Mouse (Mus musculus) midbrain, embryonic 13.5 days (tissue): Measurements from ENCODE around the gene Spg7. TPM values are rescaled to one million over a fixed set of nuclear protein-coding genes. Genes with fewer than 3 reads are reported as not detected.
A peak's percentile ranks its signal among the peaks of the same experiment; 100 is the strongest.
"Not testable (repeated sequence)": the region's sequence is repeated elsewhere in the genome, so short reads cannot be mapped to it uniquely, and the experiment has no call there.

Source experiments
- ATAC-seq: fragments of 200-750 bp; cut with Nextera tagmentation; 2 replicates; pipeline ENCODE4 v1.8.0; 2017; ENCODE audit warnings: mild to moderate bottlenecking, moderate TSS enrichment, moderate library complexity
- H3K27ac ChIP-seq: fragments of 300-500 bp; sonication (generic); 2 replicates; pipeline ENCODE4 v1.5.1; 2015; ENCODE audit warnings: inconsistent platforms, mild to moderate bottlenecking, moderate library complexity
- H3K27me3 ChIP-seq: fragments of 300-500 bp; sonication (generic); 2 replicates; pipeline ENCODE4 v1.6.1; 2015; ENCODE audit warnings: mild to moderate bottlenecking, inconsistent platforms
- H3K36me3 ChIP-seq: fragments of 300-500 bp; sonication (generic); 2 replicates; pipeline ENCODE4 v1.6.1; 2015; ENCODE audit warnings: mild to moderate bottlenecking, inconsistent platforms
- H3K4me1 ChIP-seq: fragments of 300-500 bp; sonication (generic); replicated peaks from 2 replicates; pipeline ENCODE4 v1.6.1; 2015; ENCODE audit warnings: inconsistent platforms
- H3K4me2 ChIP-seq: fragments of 300-500 bp; sonication (generic); replicated peaks from 2 replicates; pipeline ENCODE4 v1.6.1; 2015; ENCODE audit warnings: moderate library complexity, mild to moderate bottlenecking, inconsistent platforms
- H3K4me3 ChIP-seq: fragments of 300-500 bp; sonication (generic); replicated peaks from 2 replicates; pipeline ENCODE4 v1.5.1; 2015; ENCODE audit warnings: mild to moderate bottlenecking, inconsistent platforms
- H3K9ac ChIP-seq: fragments of 300-500 bp; sonication (generic); replicated peaks from 2 replicates; pipeline ENCODE4 v1.6.1; 2015; ENCODE audit warnings: mild to moderate bottlenecking, inconsistent platforms
- H3K9me3 ChIP-seq: fragments of 300-500 bp; sonication (generic); 2 replicates; pipeline ENCODE4 v1.6.1; 2016; ENCODE audit warnings: mild to moderate bottlenecking, inconsistent platforms
- WGBS: fragments of 180-500 bp; shearing (Covaris S2); methylation state at CpG from one replicate; pipeline ENCODE4 v1.1.7; 2015; 5-methylcytosine and 5-hydroxymethylcytosine counted together
- polyA plus RNA-seq: library from polyadenylated mRNA; unstranded; fragments of >200 nt; fragmentation: Nextera tagmentation; extraction: Ambion mirVana; gene quantifications from 2 replicates; pipeline ENCODE4 v1.2.1, GENCODE M21; 2015

The Spg7 gene
- polyA plus RNA-seq, 1 experiment from 2014 or later, result 52.0 TPM

DNA sequence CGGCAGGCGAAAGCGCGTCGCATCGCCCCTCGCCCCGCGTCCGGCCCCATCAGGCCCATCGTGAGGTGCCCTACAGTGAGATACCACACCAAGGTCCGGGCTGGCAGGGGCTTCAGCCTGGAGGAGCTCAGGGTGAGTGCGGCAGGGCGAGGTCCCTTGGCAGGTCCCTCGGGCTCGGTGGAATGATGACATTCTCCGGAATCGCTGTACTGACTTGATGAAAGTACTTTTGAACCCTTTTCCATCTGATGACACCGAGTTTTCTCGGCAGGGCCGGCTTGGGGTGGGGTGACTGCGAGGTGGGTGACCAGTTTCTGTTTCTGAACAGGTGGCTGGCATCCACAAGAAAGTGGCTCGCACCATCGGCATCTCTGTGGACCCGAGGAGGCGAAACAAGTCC, 40.1 kb downstream of the Spg7 start:
- ATAC-seq, result not testable (repeated sequence)
- WGBS, result 1% methylated on average over 26 of the region's 26 CpGs
- H3K4me2 ChIP-seq, result peak overlapping the region; percentile 96

DNA sequence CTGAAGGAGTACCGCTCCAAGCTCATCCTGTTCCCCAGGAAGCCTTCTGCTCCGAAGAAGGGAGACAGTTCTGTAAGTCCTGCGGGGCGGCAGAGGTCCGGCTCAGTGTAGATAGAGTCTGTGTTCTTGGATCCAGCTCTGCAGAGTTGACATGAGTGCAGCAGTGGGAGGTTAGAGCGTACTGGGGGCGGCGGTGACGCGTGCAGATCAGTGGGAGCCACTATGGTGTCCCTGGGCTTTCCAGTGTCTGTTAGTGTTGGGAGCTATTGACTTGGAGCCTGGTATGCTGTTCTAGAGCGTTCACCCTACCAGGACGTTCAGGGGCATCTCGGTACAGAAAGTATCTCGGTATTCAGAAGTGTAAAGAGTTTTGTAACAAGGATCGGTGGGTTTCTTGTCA, 40.5 kb downstream of the Spg7 start:
- Histone ChIP-seq H3K36me3 (peaks cover 31% of the 10 kb centered on the region), H3K27ac (peak overlapping the region; percentile 92; the same call in 1 of the 2 replicates), H3K4me3 (peak overlapping the region; percentile 75), H3K4me1 (peaks cover 16% of the 10 kb centered on the region), H3K9me3 (no peaks in the 10 kb centered on the region), H3K9ac (peak overlapping the region; percentile 99), H3K27me3 (no peaks in the 10 kb centered on the region), H3K4me2 (peak overlapping the region; percentile 96)
- ATAC-seq, result no peak
- WGBS, result 20% methylated on average over 15 of the region's 15 CpGs

More for the DNA sequence above, 40.1 kb downstream of the Spg7 start:
- H3K9me3 ChIP-seq, H3K27me3 ChIP-seq: not testable (repeated sequence)
- peaks cover 16% of the 10 kb centered on the region for H3K4me1 ChIP-seq
- H3K27ac ChIP-seq, result peak overlapping the region; percentile 92
- peaks cover 35% of the 10 kb centered on the region for H3K36me3 ChIP-seq
- H3K4me3 ChIP-seq, result peak overlapping the region; percentile 75
- H3K9ac ChIP-seq, result peak overlapping the region; percentile 99

GRCm38 (mm10) chr8:123104046-123104767, 41.5 kb downstream of the Spg7 start:
- Histone ChIP-seq H3K36me3 (peaks cover 27% of the 10 kb centered on the region), H3K4me2 (peak overlapping the region; percentile 96), H3K27me3 (no peaks in the 10 kb centered on the region), H3K9ac (peak overlapping the region; percentile 99; the same call in 1 of the 2 replicates), H3K4me1 (peaks cover 16% of the 10 kb centered on the region), H3K9me3 (no peaks in the 10 kb centered on the region), H3K4me3 (peak overlapping the region; percentile 75; the same call in 1 of the 2 replicates), H3K27ac (no peak overlapping the region)
- no peak for ATAC-seq
- WGBS, result 87% methylated on average over 6 of the region's 6 CpGs

DNA sequence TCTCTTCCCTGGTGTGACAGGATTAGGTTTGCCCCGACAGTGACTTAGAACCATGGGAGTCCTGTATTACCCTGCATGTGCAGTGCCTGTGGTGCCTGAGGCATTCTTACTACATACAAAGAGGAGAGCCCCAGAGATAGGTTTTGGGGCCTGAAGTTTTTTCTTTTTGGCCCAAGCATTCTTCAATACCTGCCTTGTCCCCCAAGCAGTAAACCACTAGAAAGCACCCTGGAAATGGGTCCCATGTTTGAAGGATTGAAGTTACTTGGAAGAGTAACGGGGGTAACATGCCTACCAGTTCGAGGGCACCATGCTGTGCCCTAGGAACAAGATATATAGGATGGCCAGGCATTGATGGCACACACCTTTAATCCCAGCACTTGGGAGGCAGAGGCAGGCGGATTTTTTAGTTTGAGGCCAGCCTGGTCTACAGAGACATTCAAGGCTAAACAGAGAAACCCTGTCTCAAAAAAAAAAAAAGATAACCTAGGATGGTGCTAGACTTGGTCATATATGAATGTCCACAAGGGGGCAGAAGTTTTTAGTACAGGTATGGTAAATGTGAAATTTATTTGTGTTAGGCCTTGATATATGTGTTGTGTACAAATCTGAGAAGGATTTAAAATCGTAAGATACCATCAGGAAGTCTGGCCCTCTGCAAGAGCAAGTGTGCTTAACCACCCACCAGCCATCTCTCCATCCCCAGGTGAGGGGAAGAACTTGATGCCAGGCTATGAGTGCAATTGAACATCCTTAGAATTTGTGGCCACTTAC, 43.0 kb downstream of the Spg7 start:
- ATAC-seq, result no peak
- Histone ChIP-seq H3K27me3 (no peaks in the 10 kb centered on the region), H3K9ac (no peak overlapping the region), H3K36me3 (peaks cover 27% of the 10 kb centered on the region), H3K4me3 (no peak overlapping the region), H3K4me2 (no peak overlapping the region), H3K4me1 (peaks cover 16% of the 10 kb centered on the region), H3K27ac (no peak overlapping the region), H3K9me3 (no peaks in the 10 kb centered on the region)
- WGBS, result 73% methylated on average over 5 of the region's 5 CpGs

GRCm38 (mm10) chr8:123106531-123106930, 43.8 kb downstream of the Spg7 start:
- peaks cover 15% of the 10 kb centered on the region for H3K4me1 ChIP-seq
- no peak overlapping the region for H3K4me3 ChIP-seq
- H3K27ac ChIP-seq, result no peak overlapping the region
- no peaks in the 10 kb centered on the region for H3K27me3 ChIP-seq
- no peaks in the 10 kb centered on the region for H3K9me3 ChIP-seq
- peaks cover 27% of the 10 kb centered on the region for H3K36me3 ChIP-seq
- 41% methylated on average over 2 of the region's 2 CpGs for WGBS
- no peak for ATAC-seq
- no peak overlapping the region for H3K4me2 ChIP-seq
- H3K9ac ChIP-seq, result no peak overlapping the region

DNA sequence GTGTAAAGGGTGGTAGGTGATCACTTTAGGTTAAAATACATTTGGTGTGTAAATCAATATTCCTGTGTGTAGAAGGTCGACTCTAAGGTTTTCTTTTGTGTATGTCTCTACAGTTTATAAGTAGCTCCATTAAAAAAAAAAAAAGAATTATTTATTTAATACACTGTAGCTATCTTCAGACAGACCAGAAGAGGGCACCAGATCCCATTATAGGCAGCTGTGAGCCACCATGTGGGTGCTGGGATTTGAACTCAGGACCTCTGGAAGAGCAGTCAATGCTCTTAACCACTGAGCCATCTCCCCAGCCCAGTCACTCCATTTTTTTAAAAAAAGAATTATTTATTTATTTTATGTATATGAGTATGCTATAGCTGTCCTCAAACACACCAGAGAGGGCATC, 45.3 kb downstream of the Spg7 start:
- Histone ChIP-seq H3K4me2 (no peak overlapping the region), H3K36me3 (peaks cover 27% of the 10 kb centered on the region), H3K9ac (no peak overlapping the region), H3K27me3 (no peaks in the 10 kb centered on the region), H3K4me1 (peaks cover 11% of the 10 kb centered on the region), H3K27ac (no peak overlapping the region), H3K4me3 (no peak overlapping the region), H3K9me3 (no peaks in the 10 kb centered on the region)
- ATAC-seq, result no peak
- 76% methylated on average over 1 of the region's 1 CpGs for WGBS

DNA sequence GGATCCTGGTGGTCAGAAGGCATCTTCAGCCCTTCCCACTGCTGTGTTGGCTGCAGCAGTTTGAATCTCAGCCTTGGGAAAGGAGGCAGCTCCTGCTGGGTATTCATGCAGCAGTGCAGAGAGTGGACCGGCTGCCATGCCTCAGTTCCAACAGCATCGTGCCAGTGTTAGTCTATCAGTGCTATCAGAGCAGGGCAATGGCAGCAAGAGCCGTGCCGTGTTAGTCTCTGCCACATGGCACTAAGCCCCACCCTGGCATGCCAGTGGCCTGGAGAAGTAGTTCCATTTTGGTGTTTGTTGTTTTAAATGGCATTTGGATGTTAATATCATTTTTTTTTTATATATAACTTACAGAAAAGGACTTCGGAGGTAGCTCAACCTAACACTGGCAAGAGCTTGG, 46.2 kb downstream of the Spg7 start:
- 80% methylated on average over 5 of the region's 5 CpGs for WGBS
- H3K4me1 ChIP-seq, result peaks cover 2% of the 10 kb centered on the region
- no peak for ATAC-seq
- no peak overlapping the region for H3K4me2 ChIP-seq
- H3K9ac ChIP-seq, result no peak overlapping the region
- no peaks in the 10 kb centered on the region for H3K9me3 ChIP-seq
- H3K27me3 ChIP-seq, result no peaks in the 10 kb centered on the region
- H3K27ac ChIP-seq, result no peak overlapping the region
- H3K4me3 ChIP-seq, result no peak overlapping the region
- peaks cover 18% of the 10 kb centered on the region for H3K36me3 ChIP-seq

DNA sequence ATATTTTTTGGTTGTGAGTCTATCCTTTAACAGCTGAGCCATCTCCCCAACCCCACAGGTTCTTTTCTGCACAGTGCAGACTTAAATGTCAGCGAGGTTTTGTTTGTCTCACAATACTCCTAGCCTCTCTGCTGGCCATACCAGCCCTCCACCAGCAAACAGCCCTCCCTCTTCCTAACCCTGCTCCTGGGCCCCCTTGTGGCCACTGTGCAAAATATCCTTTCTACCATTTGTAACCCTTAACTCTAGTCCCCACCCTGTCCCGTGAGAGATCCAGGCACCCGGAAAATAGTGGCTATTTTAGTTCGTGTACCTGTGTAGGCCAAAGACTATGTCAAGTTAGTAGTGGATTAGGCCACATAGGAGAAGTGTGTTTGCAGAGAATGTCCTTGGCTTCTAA, 47.9 kb downstream of the Spg7 start:
- no peak overlapping the region for H3K4me3 ChIP-seq
- ATAC-seq, result peak; percentile 53; the same call in 1 of the 2 replicates
- H3K9me3 ChIP-seq, result no peaks in the 10 kb centered on the region
- no peaks in the 10 kb centered on the region for H3K4me1 ChIP-seq
- H3K27ac ChIP-seq, result no peak overlapping the region
- no peak overlapping the region for H3K9ac ChIP-seq
- 28% methylated on average over 4 of the region's 4 CpGs for WGBS
- peaks cover 7% of the 10 kb centered on the region for H3K27me3 ChIP-seq
- peaks cover 1% of the 10 kb centered on the region for H3K36me3 ChIP-seq
- no peak overlapping the region for H3K4me2 ChIP-seq

DNA sequence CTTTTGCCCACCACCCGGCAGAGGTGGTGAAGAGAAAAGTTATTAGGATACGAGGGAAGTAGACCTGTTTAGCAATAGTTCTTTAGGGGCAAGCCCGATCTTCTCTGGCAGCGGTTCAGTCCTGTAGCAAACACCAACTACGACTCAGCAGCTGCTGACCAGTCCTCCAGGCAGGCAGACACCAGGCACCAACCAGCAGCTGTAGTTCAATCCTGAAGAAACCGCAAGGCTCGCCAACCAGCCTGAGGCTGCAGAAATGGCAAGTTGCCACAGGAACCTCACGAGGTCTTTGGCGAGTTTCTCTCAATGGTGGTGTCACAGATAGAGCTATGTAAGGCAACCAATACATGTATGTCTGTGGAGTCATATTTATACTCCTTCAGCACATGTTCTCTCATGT, 50.1 kb downstream of the Spg7 start:
- Histone ChIP-seq H3K36me3 (no peaks in the 10 kb centered on the region), H3K27ac (no peak overlapping the region), H3K4me2 (no peak overlapping the region), H3K9me3 (no peaks in the 10 kb centered on the region), H3K27me3 (peaks cover 29% of the 10 kb centered on the region), H3K4me1 (peaks cover 11% of the 10 kb centered on the region), H3K4me3 (no peak overlapping the region), H3K9ac (no peak overlapping the region)
- 85% methylated on average over 9 of the region's 9 CpGs for WGBS
- ATAC-seq, result no peak

GRCm38 (mm10) chr8:123113908-123114469, 51.2 kb downstream of the Spg7 start:
- H3K4me3 ChIP-seq, result no peak overlapping the region
- no peak for ATAC-seq
- peaks cover 14% of the 10 kb centered on the region for H3K4me1 ChIP-seq
- 80% methylated on average over 2 of the region's 2 CpGs for WGBS
- no peak overlapping the region for H3K9ac ChIP-seq
- H3K36me3 ChIP-seq, result no peaks in the 10 kb centered on the region
- H3K27me3 ChIP-seq, result peaks cover 40% of the 10 kb centered on the region
- H3K9me3 ChIP-seq, result no peaks in the 10 kb centered on the region
- no peak overlapping the region for H3K4me2 ChIP-seq
- H3K27ac ChIP-seq, result no peak overlapping the region

- Histone ChIP-seq H3K9me3 (no peaks in the 10 kb centered on the region), H3K9ac (no peak overlapping the region), H3K27me3 (peaks cover 47% of the 10 kb centered on the region), H3K4me2 (no peak overlapping the region), H3K27ac (no peak overlapping the region), H3K36me3 (no peaks in the 10 kb centered on the region), H3K4me1 (peaks cover 14% of the 10 kb centered on the region), H3K4me3 (no peak overlapping the region)
- no peak for ATAC-seq
- 76% methylated on average over 3 of the region's 3 CpGs for WGBS
These were observed 51.9 kb downstream of the Spg7 start for GRCm38 (mm10) chr8:123114644-123115043.

DNA sequence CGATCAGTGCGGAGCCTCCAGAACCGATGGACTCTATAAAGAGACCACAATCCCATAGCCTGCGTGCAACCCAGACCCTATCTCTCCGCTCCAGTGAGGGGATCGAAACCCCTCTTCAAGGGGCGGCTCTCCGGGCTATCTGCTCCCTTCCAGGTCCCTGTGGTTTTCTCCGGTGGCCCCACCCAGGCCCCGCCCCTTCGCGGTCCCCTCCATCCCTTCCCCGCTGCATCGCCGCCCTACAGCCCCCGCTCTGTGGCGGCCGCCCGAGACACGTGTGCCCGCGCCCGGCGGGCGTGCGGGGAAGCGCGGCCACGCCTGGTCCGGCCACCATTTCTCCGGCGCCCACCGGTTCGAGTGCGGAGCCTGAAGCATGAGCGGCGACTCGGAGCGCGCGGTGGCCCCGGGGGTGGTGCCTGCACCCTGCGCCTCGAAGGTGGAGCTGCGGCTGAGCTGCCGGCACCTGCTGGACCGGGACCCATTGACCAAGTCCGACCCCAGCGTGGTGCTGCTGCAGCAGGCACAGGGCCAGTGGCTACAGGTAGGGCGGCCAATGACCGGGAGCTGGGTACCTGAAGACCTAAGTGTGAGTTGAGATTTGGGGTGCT, 54.5 kb downstream of the Spg7 start, which contains the start of gene Cpne7:
Gene Cpne7, plus strand, starts transcription at position 248 of the 605 bp plus-strand sequence.
- ATAC-seq, result peak; percentile 68
- peak within 1 kb of the TSS; percentile 75 for H3K4me2 ChIP-seq
- peaks cover 14% of the 10 kb centered on the region for H3K4me1 ChIP-seq
- peaks cover 52% of the 10 kb centered on the region for H3K27me3 ChIP-seq
- peak within 1 kb of the TSS; percentile 45 for H3K4me3 ChIP-seq
- H3K36me3 ChIP-seq, result no peaks in the 10 kb centered on the region
- no peak within 1 kb of the TSS for H3K27ac ChIP-seq
- no peaks in the 10 kb centered on the region for H3K9me3 ChIP-seq
- under 1% methylated on average over 41 of the region's 51 CpGs for WGBS
- H3K9ac ChIP-seq, result peak within 1 kb of the TSS; percentile 64
